Mouse (Mus musculus): ENCODE data around the gene Lfng.

The Lfng gene

DNA sequence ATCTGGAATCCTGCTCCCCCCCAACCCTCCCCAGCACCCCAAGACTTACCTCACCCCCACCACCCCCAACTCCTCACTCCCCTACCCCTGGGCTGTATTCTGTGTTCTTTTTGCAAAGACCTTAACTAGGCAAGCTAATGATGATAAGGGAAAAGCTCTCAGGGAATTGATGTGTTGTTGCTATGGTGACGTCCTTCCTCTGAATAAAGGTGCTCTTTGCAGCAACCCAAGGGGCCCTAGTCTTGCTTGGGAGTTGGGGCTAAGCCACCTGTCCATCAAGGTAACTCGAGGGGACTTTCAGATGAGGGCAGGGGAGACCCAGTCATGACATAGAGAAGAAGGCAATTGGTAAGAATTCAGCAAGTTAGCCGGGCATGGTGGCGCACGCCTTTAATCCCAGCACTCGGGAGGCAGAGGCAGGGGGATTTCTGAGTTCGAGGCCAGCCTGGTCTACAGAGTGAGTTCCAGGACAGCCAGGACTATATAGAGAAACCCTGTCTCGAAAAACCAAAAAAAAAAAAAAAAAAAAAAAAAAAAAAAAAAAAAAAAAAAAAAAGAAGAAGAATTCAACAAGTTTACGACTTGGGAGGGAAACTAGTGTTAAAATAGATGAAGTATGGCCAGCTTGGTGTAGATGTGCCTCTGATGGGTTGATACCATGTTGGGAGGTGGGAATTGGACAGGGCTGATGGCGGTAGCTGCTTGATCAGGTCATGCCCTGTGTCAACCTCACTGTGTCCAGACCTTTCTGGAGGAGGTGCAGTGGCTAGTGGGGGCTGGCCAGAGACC, 8.4 kb downstream of the Lfng start:
- in situ Hi-C loops (cut with MboI, MseI): loop anchor here (5.0 kb wide), 1 partner anchor 73 kb away; no protein-coding TSS in a partner anchor

DNA sequence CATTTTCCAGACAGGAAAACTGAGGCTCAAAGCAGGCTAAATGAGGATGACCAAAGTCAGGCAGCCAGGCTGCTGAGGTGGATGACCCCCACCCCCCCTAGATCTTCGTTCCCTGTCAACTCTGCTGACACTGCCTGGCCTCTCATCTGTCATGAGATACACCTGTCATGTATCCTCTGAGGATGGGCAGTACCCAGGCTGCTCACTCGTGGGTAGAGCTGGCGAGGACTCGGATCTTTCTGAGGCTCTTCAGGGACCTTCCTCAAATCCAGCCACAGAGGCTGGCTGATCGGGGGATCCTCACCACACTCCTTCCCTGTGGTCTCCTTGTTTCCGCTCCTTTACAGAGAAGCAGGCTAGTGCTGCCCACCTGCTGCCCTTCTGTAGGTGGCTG, 9.0 kb downstream of the Lfng start:
- in situ Hi-C loops (cut with MboI, MseI): loop anchor here (5.0 kb wide), 1 partner anchor 74 kb away; no protein-coding TSS in a partner anchor

DNA sequence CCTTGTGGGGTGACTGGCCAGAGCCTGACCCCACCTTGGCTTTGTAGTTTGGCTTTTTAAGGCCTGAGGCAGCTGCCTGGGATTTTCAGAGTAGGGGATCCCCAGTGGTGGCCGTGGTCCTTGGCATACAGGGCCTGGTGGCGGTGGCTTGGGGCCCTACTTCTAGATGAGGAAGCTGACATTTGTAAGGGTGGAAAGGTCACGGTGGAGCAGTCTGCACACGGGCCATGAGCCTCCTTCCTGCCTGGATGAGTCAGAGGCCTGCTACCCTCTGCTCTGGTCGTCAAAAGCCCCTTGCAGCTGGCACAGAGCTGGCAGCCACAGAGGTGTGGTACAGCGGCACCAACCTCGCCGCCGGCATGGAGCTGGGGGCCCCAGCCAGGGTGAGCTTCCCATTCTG, 9.6 kb downstream of the Lfng start:
- in situ Hi-C loops (cut with MboI, MseI): loop anchor here (5.0 kb wide), 1 partner anchor 74 kb away; no protein-coding TSS in a partner anchor

DNA sequence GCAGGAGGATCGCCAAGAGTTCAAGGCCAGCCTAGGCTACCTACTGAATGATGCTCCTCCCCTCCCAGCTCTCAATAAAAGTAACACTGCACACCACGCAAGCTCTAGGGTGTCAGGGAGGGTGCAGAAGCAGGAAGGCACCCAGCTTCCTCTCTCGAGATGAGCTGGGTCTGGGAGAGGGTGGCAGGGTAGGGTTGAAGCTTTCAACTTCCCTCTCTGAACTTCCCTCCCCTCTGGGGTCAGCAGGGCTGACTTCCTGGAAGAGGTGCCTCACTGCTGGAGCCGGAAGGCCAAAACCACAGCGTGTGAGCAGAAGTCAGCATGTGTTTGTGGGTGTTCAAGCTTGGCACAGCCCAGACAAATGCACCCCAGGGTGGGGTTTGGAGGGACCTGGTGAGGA, 10.6 kb downstream of the Lfng start:
- in situ Hi-C loops (cut with MboI, MseI): loop anchor here (5.0 kb wide), 1 partner anchor 75 kb away; no protein-coding TSS in a partner anchor

DNA sequence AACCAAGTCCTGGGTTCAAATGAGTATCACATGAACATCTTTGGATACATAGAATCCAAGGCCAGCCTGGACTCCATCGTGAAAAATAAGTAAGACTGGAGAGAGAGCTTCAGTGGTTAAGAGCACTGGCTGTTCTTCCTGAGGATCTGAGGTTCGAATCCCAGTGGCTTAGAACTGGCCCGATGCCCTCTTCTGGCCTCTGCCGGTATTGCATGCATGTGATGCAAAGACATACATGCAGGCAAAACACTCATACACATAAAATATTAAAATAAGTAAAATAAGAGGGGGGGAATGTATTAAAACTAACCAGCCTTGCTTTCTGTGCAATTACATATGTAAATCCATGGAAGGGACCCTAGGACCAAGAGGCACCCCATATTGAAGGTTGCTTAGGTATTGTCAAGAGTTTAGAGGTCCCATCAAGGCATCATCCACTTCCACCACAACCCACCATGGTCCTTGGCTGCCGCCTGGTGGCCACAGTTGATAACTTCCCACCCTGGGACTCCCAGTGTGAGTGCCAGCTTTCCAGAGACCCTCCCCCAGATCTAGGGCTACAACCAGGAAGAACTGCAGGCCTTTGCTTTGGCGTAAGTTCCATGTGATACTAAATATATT, 12.1 kb downstream of the Lfng start:
- in situ Hi-C loops (cut with MboI, MseI): loop anchor here (5.0 kb wide), 1 partner anchor 77 kb away; no protein-coding TSS in a partner anchor

DNA sequence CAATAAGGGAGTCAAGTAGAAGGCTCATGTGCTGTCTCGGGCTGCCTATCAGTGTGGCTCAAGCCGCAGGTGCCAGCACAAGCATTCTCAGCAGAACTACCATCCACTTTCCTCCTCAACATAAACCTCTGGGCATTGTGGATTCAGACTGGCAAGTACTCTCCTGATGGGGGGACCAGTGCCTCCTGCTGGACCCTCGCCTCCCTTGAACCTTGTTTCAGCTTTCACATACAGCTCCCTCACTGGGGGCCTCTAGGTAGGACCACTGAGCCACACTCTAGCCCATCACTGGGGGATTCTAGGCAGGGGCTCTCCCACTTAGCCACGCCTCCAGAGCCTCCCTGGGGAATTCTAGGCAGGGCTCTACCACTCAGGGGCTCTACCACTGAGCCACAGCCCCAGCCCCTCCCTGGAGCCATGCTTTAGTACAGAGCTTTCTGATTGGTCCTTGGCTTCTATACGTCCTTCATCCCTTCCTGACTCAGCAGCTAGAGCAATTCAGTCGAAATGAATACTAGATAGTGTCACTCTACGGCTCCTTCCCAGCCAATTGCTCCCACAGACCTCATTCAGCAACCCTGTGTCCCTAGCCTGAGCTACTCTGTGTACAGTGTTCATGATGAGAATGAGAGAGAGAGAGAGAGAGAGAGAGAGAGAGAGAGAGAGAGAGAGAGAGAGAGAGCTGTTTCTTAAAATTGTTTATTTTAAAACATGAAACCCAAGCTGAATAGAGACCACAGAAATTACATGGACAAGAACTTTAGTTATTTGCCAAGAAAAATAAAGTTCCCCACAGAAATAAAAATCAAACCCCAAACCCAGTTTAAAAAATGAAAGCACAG, 13.0 kb downstream of the Lfng start:
- in situ Hi-C loops (cut with MboI, MseI): loop anchor here (5.0 kb wide), 1 partner anchor 78 kb away; no protein-coding TSS in a partner anchor

DNA sequence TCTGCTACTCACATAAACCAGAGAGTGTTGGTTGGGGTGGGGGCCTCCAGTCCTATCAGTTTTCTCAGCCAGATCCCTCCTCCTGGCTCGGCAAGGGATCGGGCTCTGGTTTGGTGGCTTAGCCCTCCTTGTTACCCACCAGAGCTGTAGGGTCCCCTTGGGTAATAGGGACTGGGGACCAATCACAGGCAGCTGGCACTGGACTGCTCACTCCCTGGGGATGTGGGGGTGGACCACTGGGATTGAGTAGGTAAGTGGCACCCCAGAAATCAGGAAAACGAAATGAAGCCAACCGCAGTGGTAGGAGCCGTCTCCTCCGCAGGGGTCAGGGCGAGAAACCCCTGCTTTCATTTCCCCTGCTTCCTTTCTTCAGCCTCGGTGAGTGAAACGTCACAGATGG, 14.0 kb downstream of the Lfng start:
- in situ Hi-C loops (cut with MboI, MseI): no loop called here

DNA sequence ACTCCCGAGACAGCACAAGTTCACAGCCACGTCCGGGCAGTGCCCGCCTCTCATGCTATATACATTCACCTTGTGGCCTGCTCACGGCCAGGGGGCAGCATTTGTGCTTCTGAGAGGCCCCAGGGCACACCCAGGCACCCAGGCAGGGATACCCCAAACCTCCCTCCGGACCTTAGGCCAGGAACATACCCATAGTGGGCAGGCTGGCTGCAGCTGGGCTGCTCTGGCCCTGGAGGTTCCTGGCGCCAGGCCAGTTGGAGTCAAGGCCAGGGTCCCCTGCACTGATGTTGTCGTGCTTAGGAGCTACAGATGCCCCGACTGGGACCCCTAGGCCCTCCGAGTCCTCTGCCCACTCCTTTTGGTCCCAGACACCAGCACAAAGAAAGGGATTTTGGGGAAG, 14.4 kb downstream of the Lfng start:
- in situ Hi-C loops (cut with MboI, MseI): no loop called here

DNA sequence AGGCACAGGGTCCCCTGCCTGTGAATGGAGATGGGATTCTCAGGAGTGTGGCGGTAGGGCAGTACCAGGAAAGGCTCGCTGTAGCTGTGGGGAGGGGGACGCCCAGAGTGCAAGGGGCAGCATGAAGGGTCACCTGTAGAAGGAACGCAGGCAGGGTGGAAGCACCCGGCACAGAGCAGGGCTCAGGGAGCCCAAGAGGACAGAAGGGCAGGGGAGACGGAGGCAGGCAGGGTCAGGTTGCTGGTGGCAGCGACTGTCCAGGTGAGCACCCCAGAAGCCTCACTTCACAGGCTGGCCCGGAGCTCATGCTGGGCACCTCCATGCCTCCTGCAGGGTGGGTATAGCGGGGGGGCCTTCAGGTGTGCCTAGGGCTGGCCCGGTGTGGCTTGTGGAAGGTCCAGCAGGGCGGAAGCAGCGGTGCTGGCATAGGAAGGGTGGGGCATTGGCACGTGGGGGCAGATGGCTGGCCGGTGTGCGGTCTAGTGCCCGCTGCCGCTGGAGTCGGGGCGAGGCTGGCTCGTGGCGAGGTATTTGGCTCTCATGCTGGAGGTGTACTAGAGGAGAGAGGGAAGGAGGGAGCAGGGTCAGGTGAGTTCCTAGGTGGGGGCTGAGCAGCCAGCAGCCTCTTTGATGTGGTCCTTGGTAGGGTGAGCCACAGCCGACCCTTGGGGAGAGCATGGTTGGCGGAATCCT, 16.0 kb downstream of the Lfng start:
- in situ Hi-C loops (cut with MboI, MseI): no loop called here

DNA sequence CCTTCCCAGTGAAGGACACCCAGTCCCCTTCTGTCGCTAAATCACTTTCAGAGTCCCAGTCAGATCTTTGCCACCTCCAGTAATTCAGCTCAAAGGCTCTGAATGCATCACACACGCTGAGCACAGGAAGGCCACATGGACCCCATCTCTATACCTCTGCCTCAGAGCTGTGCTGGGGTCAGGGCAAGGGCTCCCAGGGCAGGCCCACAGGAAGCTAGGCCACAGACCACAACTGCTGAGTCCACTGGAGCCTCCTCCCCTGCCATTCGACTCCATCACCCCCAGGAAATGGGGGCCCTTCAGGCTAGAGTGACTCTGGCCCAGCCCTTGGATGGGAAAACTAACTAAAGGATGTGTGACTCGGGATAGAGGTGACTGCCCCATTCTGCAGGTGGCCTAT, 16.7 kb downstream of the Lfng start:
- in situ Hi-C loops (cut with MboI, MseI): no loop called here

DNA sequence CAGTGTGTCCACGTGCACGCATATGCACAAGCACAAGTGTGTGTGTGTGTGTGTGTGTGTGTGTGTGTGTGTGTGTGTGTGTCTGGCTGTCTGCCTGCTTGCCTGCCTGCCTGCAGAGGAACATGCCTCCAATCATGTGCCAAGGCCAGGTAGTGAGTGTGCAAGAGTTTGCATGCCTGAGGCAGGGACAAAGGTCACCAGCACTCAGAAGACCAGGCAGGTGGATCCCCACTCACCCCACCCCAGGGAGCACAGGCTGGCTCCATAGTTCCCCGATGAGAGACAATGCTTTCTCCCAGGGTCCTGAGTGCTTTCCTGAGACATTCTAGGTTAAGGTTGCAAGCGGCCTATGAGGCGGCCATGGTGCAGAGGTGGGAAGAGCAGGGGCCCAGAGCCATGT, 17.1 kb downstream of the Lfng start:
- in situ Hi-C loops (cut with MboI, MseI): no loop called here

DNA sequence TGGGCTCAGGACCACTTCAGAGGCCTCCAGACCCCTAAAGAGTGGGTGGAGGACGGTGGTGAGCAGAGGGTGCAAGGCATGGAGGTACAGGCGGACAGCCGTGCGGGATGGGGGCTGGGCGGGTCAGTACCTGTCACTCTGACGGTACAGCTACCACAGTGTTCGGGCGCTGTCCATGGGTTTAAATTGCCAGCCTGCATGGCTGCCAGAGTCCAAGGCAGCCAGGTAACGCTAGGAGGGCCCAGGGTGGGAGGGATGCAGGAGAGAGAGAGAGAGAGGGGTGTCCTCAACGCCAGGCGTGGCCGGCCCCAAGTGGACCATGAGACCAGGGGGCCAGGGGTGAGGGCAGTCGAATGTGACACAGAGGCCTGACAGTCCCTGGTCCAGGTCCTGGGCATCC, 17.8 kb downstream of the Lfng start:
- in situ Hi-C loops (cut with MboI, MseI): no loop called here

DNA sequence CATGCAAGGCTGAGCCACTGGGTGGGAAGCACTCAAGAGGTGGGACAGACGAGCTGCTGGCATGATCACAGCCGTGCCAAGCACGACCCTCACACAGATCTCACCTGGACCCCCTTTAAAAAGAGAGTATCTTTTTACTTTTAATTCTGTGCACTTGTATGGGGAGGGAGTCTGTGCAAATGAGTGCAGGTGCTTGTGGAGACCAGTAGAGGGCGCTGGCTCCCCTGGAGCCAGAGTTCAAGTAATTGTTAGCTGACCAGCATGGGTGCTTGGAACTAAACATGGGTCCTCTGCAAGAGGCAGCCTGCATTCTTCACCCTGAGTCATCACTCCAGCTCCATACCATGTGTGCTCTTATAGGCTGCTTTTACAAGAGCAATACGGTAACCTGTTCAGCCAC, 20.5 kb downstream of the Lfng start:
- in situ Hi-C loops (cut with MboI, MseI): no loop called here

DNA sequence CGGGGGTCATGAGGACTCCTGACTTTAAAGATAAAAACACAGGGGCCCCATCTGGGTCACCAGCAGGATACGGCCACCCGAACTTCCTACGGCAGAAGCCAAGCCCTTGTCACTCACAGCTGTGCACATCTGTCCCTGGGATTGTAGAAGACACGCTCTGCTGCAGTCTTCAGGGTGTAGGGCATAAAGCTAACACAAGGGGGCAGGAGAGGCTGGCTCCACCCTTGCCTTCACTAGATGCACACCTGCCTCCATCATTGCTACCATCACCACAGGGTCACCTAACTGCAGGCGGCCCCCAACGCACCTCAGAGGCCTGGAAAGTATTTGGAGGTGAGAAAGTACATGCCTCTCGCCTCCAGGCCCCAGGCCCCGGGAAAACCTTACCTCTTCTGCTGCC, 21.9 kb downstream of the Lfng start:
- in situ Hi-C loops (cut with MboI, MseI): no loop called here

DNA sequence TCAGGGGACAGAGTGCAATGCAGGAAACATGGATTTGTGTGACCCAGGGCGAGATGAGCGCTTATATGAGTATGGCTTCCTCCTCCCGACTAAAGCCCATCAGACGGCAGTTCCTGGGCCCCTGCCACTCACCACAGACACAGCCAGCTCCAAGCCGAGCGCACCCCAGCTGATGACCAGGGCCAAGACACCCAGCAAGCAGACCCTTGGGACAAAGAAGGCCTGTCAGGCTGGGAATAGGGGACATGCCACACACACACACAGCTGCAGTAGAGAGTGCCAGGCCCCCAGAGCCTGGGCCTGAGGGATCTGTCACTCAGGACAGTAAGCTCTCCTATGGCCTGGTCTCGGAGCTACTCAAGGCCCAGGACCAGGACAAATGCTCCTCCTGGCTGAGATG, 26.3 kb downstream of the Lfng start:
- in situ Hi-C loops (cut with MboI, MseI): no loop called here

DNA sequence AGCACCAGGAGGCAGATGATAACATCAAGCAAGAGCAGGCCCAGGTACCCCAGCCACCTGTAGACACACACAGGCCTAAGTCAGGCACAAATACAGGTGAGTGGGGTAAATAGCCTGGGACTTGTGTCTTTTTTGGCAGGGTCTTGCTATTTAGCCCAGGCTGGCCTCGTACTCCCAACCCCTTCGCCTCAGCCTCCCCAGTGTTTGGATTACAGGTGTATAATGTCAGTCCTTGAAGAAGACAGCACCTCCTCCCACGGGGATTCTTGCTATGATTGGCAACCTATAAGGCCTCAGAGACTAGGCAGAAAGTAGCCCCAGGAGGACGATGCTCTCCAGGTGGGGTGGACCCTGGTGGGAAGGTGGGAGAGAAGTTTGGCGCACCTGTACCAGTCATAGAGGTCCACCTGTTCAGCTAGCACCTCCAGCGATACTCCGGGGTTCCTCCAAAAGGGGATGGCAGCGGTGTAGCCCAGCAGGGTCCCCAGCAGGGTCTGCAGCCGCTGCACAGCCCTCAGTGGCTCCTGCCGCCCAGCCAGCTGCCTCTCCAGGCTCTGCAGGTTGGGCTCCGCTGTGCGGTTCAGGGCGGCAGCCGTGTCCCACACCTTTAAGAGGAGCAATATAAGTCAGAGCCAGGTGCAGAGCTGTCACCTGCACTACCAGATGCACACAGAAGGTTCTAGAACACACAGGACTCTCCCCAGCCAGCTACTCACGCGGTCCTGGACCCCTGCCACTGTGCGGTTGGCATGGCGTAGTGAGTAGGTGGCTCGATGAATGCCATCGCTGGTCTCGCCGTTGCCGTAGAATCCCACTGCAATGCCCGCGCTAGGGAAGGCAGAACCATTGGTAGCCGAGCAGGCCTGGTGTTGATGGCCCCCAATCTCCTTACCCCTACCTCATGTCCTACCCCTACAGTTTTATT, 27.9 kb downstream of the Lfng start:
- in situ Hi-C loops (cut with MboI, MseI): no loop called here

DNA sequence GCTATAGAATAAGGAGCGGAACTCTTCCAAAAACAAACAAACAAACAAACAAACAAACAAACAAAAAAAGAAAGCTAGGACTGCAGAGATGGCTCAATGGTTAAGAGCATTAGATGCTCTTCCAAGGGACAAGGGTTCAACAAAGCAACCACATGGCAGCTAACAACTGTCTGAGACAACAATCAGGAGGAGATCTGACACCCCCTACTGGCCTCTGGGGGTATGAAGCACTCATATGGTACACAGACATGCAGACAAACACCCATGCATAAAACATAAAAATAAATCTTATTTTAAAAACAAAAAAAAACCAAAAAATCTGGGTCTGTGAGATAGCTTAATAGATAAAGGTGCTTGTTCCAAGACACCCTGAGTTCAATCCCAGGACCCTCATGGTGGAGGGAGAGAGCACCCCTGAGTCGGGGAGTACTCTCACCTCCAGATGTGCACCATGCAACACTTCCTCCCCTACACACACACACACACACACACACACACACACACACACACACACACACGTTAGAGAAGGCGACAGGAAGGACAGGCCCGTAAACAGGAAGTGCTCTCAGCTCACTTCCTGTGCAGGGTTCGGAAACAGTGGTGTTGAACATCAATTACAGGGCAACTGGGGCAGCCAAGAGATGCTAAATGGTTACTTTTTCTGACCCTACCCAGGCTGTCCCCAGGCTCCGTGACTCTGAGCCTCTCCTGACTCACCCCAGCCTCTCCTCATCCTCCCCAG, 29.4 kb downstream of the Lfng start:
- in situ Hi-C loops (cut with MboI, MseI): no loop called here

DNA sequence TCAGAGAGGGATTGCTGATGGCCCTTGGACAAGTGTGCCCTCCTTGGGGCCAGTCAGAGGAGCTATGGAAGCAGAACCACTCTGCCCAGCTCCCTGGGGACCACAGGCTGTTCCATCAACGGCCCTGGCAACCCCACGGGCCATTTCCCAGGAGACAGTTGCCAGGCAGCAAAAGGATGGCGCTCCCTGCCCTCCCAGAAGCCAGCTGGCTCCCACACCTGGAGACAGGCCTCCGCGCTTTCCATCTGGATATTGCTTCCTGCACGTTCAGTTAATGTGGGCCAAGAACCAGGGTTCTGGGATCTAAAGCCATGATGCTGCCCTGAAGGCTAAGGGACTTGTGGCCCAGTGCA, 29.9 kb downstream of the Lfng start:
- in situ Hi-C loops (cut with MboI, MseI): no loop called here

DNA sequence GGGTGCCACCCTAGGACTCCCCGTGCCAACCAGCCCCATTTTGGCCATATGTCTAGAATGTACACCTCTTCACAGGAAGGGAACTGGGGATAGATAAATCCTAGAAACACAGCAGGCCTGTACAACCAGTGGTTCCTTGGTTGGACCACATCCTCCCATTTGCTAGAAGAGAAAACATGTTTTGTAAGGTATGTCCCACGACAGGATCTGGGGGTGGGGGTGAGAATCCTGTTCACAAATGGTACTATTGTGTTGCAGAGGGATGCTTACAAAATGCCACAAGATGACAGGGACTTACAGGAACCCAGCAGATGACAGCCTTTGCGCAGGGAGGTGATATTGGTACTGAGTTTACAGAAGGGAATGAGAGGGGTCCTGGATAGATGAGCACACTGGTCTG, 30.9 kb downstream of the Lfng start:
- in situ Hi-C loops (cut with MboI, MseI): no loop called here

DNA sequence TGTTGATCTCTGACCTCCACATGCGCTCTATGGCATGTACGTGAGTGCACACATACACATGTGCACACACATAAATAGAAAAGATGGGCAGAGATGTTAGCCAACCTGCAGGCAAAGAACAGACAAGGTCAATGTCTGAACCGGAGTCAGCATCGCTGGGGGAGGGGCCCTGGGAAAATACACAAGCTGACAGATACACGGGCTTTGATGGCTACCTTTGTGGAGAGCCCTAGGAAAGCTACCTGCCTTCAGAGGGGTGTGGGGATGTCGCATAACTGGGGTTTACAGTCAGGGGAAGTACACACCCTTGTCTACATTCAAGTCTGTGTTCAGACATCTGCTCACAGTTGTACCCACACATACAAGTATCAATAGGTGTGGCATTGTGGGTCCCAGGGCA, 31.4 kb downstream of the Lfng start:
- in situ Hi-C loops (cut with MboI, MseI): no loop called here
